Mouse (Mus musculus) heart, embryonic 13.5 days (tissue): ENCODE results near the gene Sipa1l1. TPM values are rescaled to one million over a fixed set of nuclear protein-coding genes. Genes with fewer than 3 reads are reported as not detected.
A peak's percentile ranks its signal among the peaks of the same experiment; 100 is the strongest.

Experiments used
- ATAC-seq: fragments of 200-750 bp; cut with Nextera tagmentation; 2 replicates; pipeline ENCODE4 v1.8.0; 2017; ENCODE audit warnings: moderate TSS enrichment; ENCODE audit not compliant: insufficient number of reproducible peaks, low FRiP score, low TSS enrichment; ENCODE audit errors: extremely low read depth
- H3K27ac ChIP-seq: fragments of 300-500 bp; sonication (generic); replicated peaks from 2 replicates; pipeline ENCODE4 v1.5.1; 2015; ENCODE audit warnings: moderate library complexity, mild to moderate bottlenecking, inconsistent platforms
- H3K27me3 ChIP-seq: fragments of 300-500 bp; sonication (generic); replicated peaks from 2 replicates; pipeline ENCODE4 v1.6.1; 2015; ENCODE audit warnings: mild to moderate bottlenecking, inconsistent platforms
- H3K36me3 ChIP-seq: fragments of 300-500 bp; sonication (generic); 2 replicates; pipeline ENCODE4 v1.6.1; 2015; ENCODE audit warnings: mild to moderate bottlenecking, inconsistent platforms
- H3K4me1 ChIP-seq: fragments of 300-500 bp; sonication (generic); 2 replicates; pipeline ENCODE4 v1.6.1; 2015; ENCODE audit warnings: inconsistent platforms
- H3K4me2 ChIP-seq: fragments of 300-500 bp; sonication (generic); 2 replicates; pipeline ENCODE4 v1.6.1; 2015; ENCODE audit warnings: inconsistent platforms, mild to moderate bottlenecking, moderate library complexity
- H3K4me3 ChIP-seq: fragments of 300-500 bp; sonication (generic); 2 replicates; pipeline ENCODE4 v1.5.1; 2015; ENCODE audit warnings: moderate library complexity, mild to moderate bottlenecking, inconsistent platforms
- H3K9ac ChIP-seq: fragments of 300-500 bp; sonication (generic); 2 replicates; pipeline ENCODE4 v1.6.1; 2015; ENCODE audit warnings: inconsistent platforms, mild to moderate bottlenecking, moderate library complexity
- H3K9me3 ChIP-seq: fragments of 300-500 bp; sonication (generic); 2 replicates; pipeline ENCODE4 v1.6.1; 2016; ENCODE audit warnings: inconsistent platforms
- WGBS: fragments of 180-500 bp; shearing (Covaris S2); methylation state at CpG from one replicate; pipeline ENCODE4 v1.1.7; 2015; ENCODE audit warnings: mixed read lengths; 5-methylcytosine and 5-hydroxymethylcytosine counted together
- polyA plus RNA-seq: library from polyadenylated mRNA; unstranded; fragments of >200 nt; fragmentation: Nextera tagmentation; extraction: Ambion mirVana; gene quantifications from 2 replicates; pipeline ENCODE4 v1.2.1, GENCODE M21; 2015

The Sipa1l1 gene
- polyA plus RNA-seq, 1 experiment from 2014 or later, result 19.9 TPM

DNA sequence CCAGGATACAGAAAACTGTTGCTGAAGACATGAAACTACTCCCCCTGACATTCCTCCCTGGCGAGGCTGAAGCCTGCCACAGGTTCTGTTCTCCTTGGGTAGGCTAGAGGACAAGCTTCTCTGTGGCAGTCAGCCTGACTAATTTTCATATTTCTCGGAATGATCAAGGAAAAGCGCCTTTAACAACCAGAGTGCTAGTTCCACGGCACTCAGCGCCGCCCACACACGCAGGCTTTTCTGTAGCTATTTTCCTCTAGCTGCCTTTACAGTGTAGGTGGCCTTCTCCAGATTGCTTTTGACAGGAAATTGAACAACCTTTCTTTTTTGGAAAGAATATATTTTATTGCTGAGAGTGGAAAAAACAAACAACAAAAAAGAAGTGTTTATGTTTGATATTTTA, 62.1 kb downstream of the Sipa1l1 start:
- Histone ChIP-seq H3K4me3 (no peak overlapping the region), H3K27me3 (no peaks in the 10 kb centered on the region), H3K4me1 (peaks cover 83% of the 10 kb centered on the region), H3K9ac (0 out of 2 replicates have a peak overlapping the region, but pooled peaks have one; percentile 47), H3K36me3 (peaks cover 9% of the 10 kb centered on the region), H3K9me3 (no peaks in the 10 kb centered on the region), H3K4me2 (no peak overlapping the region), H3K27ac (no peak overlapping the region)
- WGBS, result 57% methylated on average over 7 of the region's 7 CpGs
- no peak for ATAC-seq

DNA sequence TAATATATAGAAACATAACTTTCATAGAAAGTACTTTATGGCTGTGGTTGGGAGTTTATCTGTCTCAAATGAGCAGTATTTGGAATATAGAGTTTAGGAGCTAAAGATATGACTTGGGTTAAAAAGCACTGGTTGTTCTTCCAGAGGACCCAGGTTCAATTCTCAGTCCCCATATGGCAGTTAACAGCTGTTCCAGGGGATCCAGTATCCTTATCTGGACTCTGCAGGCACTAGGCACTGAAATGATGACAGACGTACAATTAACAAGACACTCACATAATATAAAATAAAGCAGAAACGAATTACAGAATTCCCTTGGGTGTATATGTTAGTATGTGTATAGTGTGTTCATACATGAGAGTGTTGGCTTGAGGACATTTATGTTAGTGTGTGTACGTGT, 64.1 kb downstream of the Sipa1l1 start:
- Histone ChIP-seq H3K27me3 (no peaks in the 10 kb centered on the region), H3K9ac (no peak overlapping the region), H3K4me1 (peaks cover 84% of the 10 kb centered on the region), H3K4me3 (no peak overlapping the region), H3K27ac (no peak overlapping the region), H3K4me2 (no peak overlapping the region), H3K36me3 (peaks cover 9% of the 10 kb centered on the region), H3K9me3 (no peaks in the 10 kb centered on the region)
- WGBS, result 64% methylated on average over 3 of the region's 3 CpGs
- ATAC-seq, result no peak

DNA sequence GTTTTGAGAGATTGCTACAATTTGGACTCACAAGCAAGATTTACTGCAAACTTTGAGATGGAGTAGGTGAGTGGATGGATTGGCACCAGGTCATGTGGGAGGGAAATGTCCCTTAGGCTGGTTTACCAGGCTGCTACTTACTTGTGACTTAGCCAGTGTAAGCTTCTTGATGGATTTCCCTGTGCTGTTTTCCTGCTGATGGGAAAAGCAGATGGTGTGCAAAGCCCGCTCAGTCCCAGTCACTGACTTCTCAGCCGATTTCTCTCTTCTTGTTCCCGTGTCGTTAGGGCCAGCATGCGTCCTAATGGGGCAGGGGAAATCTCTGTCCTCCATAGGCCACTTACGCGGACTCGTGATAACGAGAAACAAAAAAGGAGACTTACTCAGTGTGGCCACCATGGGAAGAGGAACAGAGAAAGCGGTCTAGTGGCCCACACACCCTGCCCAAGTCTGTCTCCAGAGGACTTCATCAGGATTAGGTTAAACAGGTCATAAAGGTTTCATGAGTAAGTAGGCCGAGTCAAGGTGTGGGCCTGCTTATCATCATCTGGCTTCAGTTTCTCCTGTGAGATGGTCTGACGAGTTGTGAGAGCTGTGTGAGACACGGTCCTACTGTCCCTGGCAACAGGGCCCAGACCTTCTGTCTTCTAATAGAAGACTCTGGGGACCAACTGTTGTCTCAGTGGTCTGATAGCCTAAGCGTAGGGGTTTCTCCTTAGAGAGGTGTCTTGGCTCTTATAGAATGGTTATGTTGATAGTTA, 65.5 kb downstream of the Sipa1l1 start:
- 62% methylated on average over 14 of the region's 14 CpGs for WGBS
- Histone ChIP-seq H3K36me3 (peaks cover 9% of the 10 kb centered on the region), H3K27ac (no peak overlapping the region), H3K27me3 (no peaks in the 10 kb centered on the region), H3K9ac (no peak overlapping the region), H3K4me2 (no peak overlapping the region), H3K4me1 (peaks cover 87% of the 10 kb centered on the region), H3K4me3 (no peak overlapping the region), H3K9me3 (no peaks in the 10 kb centered on the region)
- no peak for ATAC-seq

DNA sequence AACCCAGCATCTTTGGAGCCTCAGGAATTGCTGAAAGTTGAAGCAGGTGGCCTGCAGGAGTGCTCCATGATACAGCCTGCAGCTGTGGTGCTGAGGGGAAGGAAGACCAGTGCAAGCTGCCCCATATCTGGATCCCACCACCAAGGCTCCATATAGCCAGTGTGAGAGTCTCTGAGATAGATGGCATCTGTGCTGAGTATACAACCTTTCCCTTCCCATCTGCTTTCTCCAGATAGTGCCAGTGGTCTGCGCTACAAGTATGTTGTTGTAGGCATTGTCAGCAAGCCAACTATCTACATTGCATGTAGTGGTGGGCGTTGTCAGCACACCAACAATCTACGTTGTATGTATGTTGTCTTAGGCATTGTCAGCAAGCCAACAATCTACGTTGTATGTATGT, 68.0 kb downstream of the Sipa1l1 start:
- H3K27ac ChIP-seq, result peak overlapping the region; percentile 78
- peaks cover 63% of the 10 kb centered on the region for H3K4me1 ChIP-seq
- H3K36me3 ChIP-seq, result peaks cover 9% of the 10 kb centered on the region
- no peak overlapping the region for H3K4me2 ChIP-seq
- no peak overlapping the region for H3K9ac ChIP-seq
- 74% methylated on average over 4 of the region's 4 CpGs for WGBS
- ATAC-seq, result no peak
- no peaks in the 10 kb centered on the region for H3K27me3 ChIP-seq
- no peaks in the 10 kb centered on the region for H3K9me3 ChIP-seq
- no peak overlapping the region for H3K4me3 ChIP-seq

DNA sequence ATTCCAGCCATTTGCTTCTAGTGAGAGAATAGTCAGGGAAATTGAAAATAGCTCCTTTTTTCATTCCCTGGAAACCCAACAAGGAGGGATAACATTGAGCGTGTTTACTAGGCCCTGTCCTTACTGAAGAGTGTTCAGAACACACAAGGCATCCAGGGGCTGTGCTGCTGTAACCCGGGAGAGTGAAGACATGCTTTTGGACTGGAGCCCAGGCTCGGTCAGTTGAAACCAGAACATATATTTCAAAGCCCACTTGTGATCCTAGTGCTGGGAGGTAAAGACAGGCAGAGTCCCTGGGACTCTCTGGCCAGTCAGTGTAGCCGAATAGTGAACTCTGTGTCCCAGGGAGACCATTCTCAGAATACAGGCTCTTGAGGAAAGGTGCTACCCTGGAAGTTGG, 68.8 kb downstream of the Sipa1l1 start:
- ATAC-seq, result peak; percentile 74; the same call in 1 of the 2 replicates
- Histone ChIP-seq H3K4me1 (peaks cover 55% of the 10 kb centered on the region), H3K27me3 (no peaks in the 10 kb centered on the region), H3K36me3 (peaks cover 9% of the 10 kb centered on the region), H3K4me3 (no peak overlapping the region), H3K27ac (peak overlapping the region; percentile 78), H3K9ac (no peak overlapping the region), H3K9me3 (no peaks in the 10 kb centered on the region), H3K4me2 (no peak overlapping the region)
- 19% methylated on average over 4 of the region's 4 CpGs for WGBS

DNA sequence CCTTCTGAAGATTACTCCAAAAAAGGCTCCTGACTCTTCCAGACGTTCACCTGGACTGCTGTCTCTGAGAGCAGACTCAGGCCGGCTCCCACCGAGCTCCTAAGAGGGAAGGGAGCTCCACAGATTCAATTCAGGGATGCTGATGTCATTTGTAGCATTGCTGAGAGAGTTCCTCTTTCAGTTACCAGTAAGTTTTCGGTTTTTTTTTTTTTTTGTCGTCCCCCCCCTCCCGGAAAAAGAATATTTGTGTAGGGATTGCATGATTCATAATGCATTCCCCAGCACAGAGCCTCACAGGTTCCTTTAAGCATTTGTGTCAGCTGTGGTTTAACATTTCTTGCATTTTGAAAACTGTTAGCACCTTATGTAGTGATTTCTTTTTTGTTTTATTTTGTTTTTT, 71.6 kb downstream of the Sipa1l1 start:
- no peak for ATAC-seq
- no peaks in the 10 kb centered on the region for H3K36me3 ChIP-seq
- no peaks in the 10 kb centered on the region for H3K9me3 ChIP-seq

DNA sequence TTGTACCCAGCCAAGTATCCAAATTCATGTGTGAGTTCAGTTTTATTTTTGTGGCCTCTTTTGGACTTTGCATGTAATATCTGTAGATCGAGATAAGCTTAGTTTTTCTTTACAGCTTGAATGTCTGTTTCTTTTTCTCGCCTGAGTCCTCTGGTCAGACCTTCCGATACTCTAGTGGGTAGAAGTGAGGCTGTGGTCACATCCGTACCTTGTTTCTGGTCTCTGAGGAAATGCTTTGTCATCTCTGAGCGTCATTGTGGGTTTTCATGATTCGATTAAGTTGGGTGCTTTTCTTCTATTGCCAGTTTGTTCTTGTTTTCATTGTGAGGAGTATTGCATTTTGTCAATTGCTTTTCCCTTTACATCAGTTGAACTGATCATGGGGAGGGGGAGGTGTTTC, 76.1 kb downstream of the Sipa1l1 start:
- Histone ChIP-seq H3K4me2 (no peak overlapping the region), H3K4me3 (no peak overlapping the region), H3K9ac (no peak overlapping the region), H3K36me3 (peaks cover 5% of the 10 kb centered on the region; the same call in 1 of the 2 replicates), H3K27ac (no peak overlapping the region), H3K4me1 (peaks cover 24% of the 10 kb centered on the region), H3K27me3 (no peaks in the 10 kb centered on the region), H3K9me3 (no peaks in the 10 kb centered on the region)
- WGBS, result 80% methylated on average over 6 of the region's 6 CpGs
- no peak for ATAC-seq

More for the DNA sequence above, 71.6 kb downstream of the Sipa1l1 start:
- Histone ChIP-seq H3K4me3 (no peak overlapping the region), H3K4me2 (no peak overlapping the region), H3K27ac (no peak overlapping the region), H3K4me1 (peaks cover 38% of the 10 kb centered on the region), H3K27me3 (no peaks in the 10 kb centered on the region), H3K9ac (no peak overlapping the region)
- WGBS, result 80% methylated on average over 6 of the region's 6 CpGs

DNA sequence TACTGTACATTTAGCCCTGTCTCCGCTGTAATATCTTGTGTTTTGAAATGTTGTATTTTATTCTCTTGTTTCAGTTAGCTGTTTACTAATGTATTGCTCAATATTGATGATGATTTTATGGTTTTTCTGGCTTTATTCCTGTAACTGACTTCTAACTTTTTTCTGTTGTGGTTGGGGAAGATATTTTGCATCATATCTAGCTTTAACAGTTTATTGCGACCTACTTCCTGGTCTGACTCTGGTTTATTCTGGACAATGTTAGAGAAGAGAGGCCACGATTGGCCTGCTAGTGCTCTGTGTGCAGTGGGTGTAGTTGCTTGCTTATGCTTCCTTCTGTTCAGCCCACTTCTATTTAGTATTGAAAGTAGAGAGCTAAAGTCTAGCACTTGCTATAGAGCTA, 77.3 kb downstream of the Sipa1l1 start:
- peaks cover 5% of the 10 kb centered on the region; the same call in 1 of the 2 replicates for H3K36me3 ChIP-seq
- H3K4me3 ChIP-seq, result no peak overlapping the region
- no peak overlapping the region for H3K4me2 ChIP-seq
- H3K27ac ChIP-seq, result no peak overlapping the region
- ATAC-seq, result no peak
- WGBS, result 72% methylated on average over 3 of the region's 3 CpGs
- H3K9me3 ChIP-seq, result no peaks in the 10 kb centered on the region
- H3K27me3 ChIP-seq, result no peaks in the 10 kb centered on the region
- peaks cover 33% of the 10 kb centered on the region for H3K4me1 ChIP-seq
- no peak overlapping the region for H3K9ac ChIP-seq

DNA sequence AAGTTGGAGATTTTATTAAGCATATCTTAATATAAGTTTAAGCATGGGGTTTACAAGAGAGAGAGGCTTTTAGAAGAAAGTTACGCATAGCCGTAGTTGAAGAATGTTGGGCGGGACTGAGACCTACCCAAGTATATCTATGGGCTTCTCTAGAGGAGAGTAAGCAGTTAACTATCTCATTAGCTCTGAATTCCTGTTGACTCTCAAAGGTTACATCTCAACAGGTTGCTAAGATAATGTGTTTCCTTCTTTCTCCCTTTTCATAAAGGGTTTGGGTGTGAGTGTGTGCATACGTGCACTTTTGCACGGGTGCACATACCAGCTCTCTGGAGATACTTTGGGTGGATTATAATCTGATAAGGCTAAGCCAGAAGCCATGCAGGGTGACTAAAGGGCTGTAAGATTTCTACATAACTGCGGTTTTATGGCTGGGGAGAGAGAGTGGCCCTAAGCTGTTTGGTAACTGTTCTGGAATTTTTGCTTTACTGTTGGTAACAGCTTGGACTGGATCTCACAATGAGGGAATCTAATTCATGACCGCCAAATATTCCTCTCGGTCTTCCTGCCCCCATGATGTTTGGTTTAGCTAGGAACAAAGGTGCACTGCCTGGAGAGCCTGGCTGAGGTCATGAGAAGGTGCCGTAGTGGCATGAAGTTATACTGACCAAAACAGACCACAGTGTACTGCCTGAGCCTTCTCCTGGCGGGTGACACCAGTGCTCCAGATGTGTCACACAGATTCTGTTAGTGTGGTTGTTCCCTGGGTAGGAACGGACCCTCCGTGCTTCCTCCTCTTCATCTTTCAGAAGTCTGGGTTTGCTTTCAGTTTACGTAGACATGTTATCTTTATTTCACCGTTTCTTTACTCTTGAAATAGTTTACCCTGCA, 78.5 kb downstream of the Sipa1l1 start:
- peaks cover 35% of the 10 kb centered on the region for H3K4me1 ChIP-seq
- H3K27me3 ChIP-seq, result no peaks in the 10 kb centered on the region
- no peak for ATAC-seq
- H3K4me2 ChIP-seq, result no peak overlapping the region
- H3K9me3 ChIP-seq, result no peaks in the 10 kb centered on the region
- no peak overlapping the region for H3K4me3 ChIP-seq
- WGBS, result 78% methylated on average over 14 of the region's 14 CpGs
- no peak overlapping the region for H3K27ac ChIP-seq
- H3K36me3 ChIP-seq, result peaks cover 5% of the 10 kb centered on the region; the same call in 1 of the 2 replicates
- no peak overlapping the region for H3K9ac ChIP-seq

DNA sequence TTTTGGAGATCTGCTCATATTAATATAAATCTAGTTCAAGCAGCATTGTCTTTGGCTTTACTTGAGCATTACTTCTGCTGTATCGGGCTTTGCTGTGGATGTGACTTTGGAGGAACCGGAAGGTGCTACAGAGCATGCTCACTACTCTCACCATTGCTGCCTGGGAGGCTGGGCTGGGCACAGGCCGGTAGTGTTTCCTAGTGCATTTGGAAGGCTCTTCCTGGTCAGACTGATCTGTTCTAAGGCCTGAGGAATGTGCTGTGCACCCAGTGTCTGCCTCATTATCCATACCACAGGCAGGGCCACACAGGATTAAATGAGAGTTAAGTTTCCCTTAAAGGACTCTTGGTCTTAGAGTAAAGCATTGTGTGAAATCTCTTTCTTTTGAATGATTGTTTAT, 79.4 kb downstream of the Sipa1l1 start:
- Histone ChIP-seq H3K4me3 (no peak overlapping the region), H3K27me3 (no peaks in the 10 kb centered on the region), H3K4me1 (peaks cover 35% of the 10 kb centered on the region), H3K9me3 (no peaks in the 10 kb centered on the region), H3K27ac (no peak overlapping the region), H3K4me2 (no peak overlapping the region), H3K9ac (no peak overlapping the region), H3K36me3 (peaks cover 5% of the 10 kb centered on the region; the same call in 1 of the 2 replicates)
- no peak for ATAC-seq
- WGBS, result 75% methylated on average over 3 of the region's 3 CpGs

DNA sequence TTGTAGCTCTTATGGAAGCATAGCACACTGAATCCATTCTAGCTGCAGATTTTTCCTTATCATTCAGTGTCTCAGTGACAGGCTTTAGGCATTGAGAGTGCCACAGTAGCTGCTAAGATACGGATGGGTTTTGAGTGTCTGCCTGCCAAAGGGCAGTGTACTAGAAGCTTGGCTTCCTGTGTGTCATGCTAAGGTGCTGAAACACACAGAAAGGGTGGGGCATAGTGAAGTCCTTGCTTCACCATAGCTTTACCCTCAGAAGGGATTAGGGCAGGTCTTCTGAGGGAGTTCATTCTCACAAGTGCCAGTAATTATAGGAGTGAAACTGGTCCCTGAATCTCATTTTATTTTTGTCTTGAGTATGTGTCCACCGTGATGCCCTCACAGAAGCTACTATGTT, 82.2 kb downstream of the Sipa1l1 start:
- H3K9me3 ChIP-seq, result no peaks in the 10 kb centered on the region
- WGBS, result 46% methylated on average over 2 of the region's 2 CpGs
- no peak overlapping the region for H3K27ac ChIP-seq
- H3K9ac ChIP-seq, result no peak overlapping the region
- peaks cover 40% of the 10 kb centered on the region for H3K4me1 ChIP-seq
- peaks cover 5% of the 10 kb centered on the region; the same call in 1 of the 2 replicates for H3K36me3 ChIP-seq
- no peak overlapping the region for H3K4me3 ChIP-seq
- H3K27me3 ChIP-seq, result no peaks in the 10 kb centered on the region
- no peak for ATAC-seq
- H3K4me2 ChIP-seq, result no peak overlapping the region
